Mouse (Mus musculus) MEL (cell line): ENCODE results near the gene Rps6kb2. TPM values are rescaled to one million over a fixed set of nuclear protein-coding genes. Genes with fewer than 3 reads are reported as not detected.
A peak's percentile ranks its signal among the peaks of the same experiment; 100 is the strongest.

Experiments used
- DNase-seq: peaks from one replicate; pipeline ENCODE4 v3.0.0; 2011; ENCODE audit warnings: low read depth, low spot score
- H3K27ac ChIP-seq: 2 replicates; pipeline ENCODE4 v1.5.1; 2012; ENCODE audit warnings: low read depth, mild to moderate bottlenecking, control low read depth, low read length, moderate library complexity; ENCODE audit not compliant: control insufficient read depth
- H3K27me3 ChIP-seq, 2 experiments: fragments of 150-350 bp in 1 of 2; sonication (generic) in 1 of 2; 2 replicates each; pipeline ENCODE4 v1.6.1; 2012; ENCODE audit warnings: low read length in 2 of 2, mild to moderate bottlenecking in 2 of 2, improper control_type of control experiment in 1 of 2, moderate library complexity in 1 of 2; ENCODE audit not compliant: insufficient read depth in 2 of 2, control insufficient read depth in 1 of 2
- H3K36me3 ChIP-seq, 2 experiments: 2 replicates each; pipeline ENCODE4 v1.6.1; 2012 to 2014; ENCODE audit warnings: low read length in 2 of 2, improper control_type of control experiment in 1 of 2, inconsistent platforms in 1 of 2, mild to moderate bottlenecking in 1 of 2; ENCODE audit not compliant: insufficient read depth in 2 of 2, control insufficient read depth in 1 of 2
- H3K4me1 ChIP-seq, 2 experiments: fragments of 150-350 bp in 1 of 2; sonication (generic) in 1 of 2; 2 replicates each; pipeline ENCODE4 v1.6.1; 2012; ENCODE audit warnings: low read length in 2 of 2, improper control_type of control experiment in 1 of 2, mild to moderate bottlenecking in 1 of 2; ENCODE audit not compliant: insufficient read depth in 2 of 2, control insufficient read depth in 1 of 2
- H3K4me3 ChIP-seq, 2 experiments: fragments of 150-350 bp in 1 of 2; sonication (generic) in 1 of 2; 2 replicates each; pipeline ENCODE4 v1.5.1; 2012; ENCODE audit warnings: low read depth in 2 of 2, low read length in 2 of 2, mild to moderate bottlenecking in 2 of 2, moderate library complexity in 2 of 2, control low read depth in 1 of 2, improper control_type of control experiment in 1 of 2; ENCODE audit not compliant: control insufficient read depth in 1 of 2, insufficient read depth in 1 of 2
- H3K79me2 ChIP-seq: 2 replicates; pipeline ENCODE4 v1.6.1; 2012; ENCODE audit warnings: mild to moderate bottlenecking, low read length, moderate library complexity; ENCODE audit not compliant: control insufficient read depth, poor library complexity, insufficient read depth
- H3K9ac ChIP-seq: 2 replicates; pipeline ENCODE4 v1.6.1; 2012; ENCODE audit warnings: low read depth, mild to moderate bottlenecking, control low read depth, low read length, moderate library complexity; ENCODE audit not compliant: control insufficient read depth, poor library complexity, severe bottlenecking
- H3K9me3 ChIP-seq: fragments of 150-350 bp; sonication (generic); replicated peaks from 2 replicates; pipeline ENCODE4 v1.6.1; 2012; ENCODE audit warnings: mild to moderate bottlenecking, low read length, improper control_type of control experiment, moderate library complexity; ENCODE audit not compliant: insufficient read depth
- CHD1 ChIP-seq: IDR thresholded peaks from 2 replicates; pipeline ENCODE4 v1.6.1; 2012; ENCODE audit warnings: low read depth, mild to moderate bottlenecking, inconsistent platforms, low read length, improper control_type of control experiment
- CHD2 ChIP-seq: IDR thresholded peaks from 2 replicates; pipeline ENCODE4 v1.6.1; 2011; ENCODE audit warnings: low read length, improper control_type of control experiment
- CTCF ChIP-seq, 3 experiments: IDR thresholded peaks in 2 of 3; conservative IDR thresholded peaks in 1 of 3; 2 replicates each; pipeline ENCODE4 v1.5.1; 2011 to 2012; ENCODE audit warnings: low read length in 3 of 3, low read depth in 2 of 3, mild to moderate bottlenecking in 2 of 3, improper control_type of control experiment in 1 of 3, inconsistent platforms in 1 of 3, mixed read lengths in 1 of 3, moderate library complexity in 1 of 3; ENCODE audit not compliant: control insufficient read depth in 1 of 3, insufficient read depth in 1 of 3, poor library complexity in 1 of 3, severe bottlenecking in 1 of 3
- ELF1 ChIP-seq: IDR thresholded peaks from 2 replicates; pipeline ENCODE4 v1.6.1; 2014; ENCODE audit warnings: low read depth, mild to moderate bottlenecking, inconsistent platforms, low read length, improper control_type of control experiment, moderate library complexity
- EP300 ChIP-seq, 2 experiments: IDR thresholded peaks; 2 replicates each; pipeline ENCODE4 v1.6.1; 2011; ENCODE audit warnings: improper control_type of control experiment in 2 of 2, low read length in 2 of 2, low read depth in 1 of 2, mild to moderate bottlenecking in 1 of 2
- GATA1 ChIP-seq: IDR thresholded peaks from 2 replicates; pipeline ENCODE4 v1.6.1; 2011; ENCODE audit warnings: low read depth, low read length, improper control_type of control experiment
- MAFK ChIP-seq: IDR thresholded peaks from 2 replicates; pipeline ENCODE4 v1.6.1; 2011; ENCODE audit warnings: low read depth, mild to moderate bottlenecking, low read length, improper control_type of control experiment, borderline replicate concordance
- MAZ ChIP-seq: IDR thresholded peaks from 2 replicates; pipeline ENCODE4 v1.6.1; 2012; ENCODE audit warnings: low read depth, mild to moderate bottlenecking, inconsistent platforms, low read length, improper control_type of control experiment
- MEF2A ChIP-seq: IDR thresholded peaks from 2 replicates; pipeline ENCODE4 v1.6.1; 2014; ENCODE audit warnings: low read depth, mild to moderate bottlenecking, inconsistent platforms, low read length, improper control_type of control experiment; ENCODE audit not compliant: poor library complexity, insufficient replicate concordance, severe bottlenecking; ENCODE audit errors: extremely low read depth
- MYC ChIP-seq: IDR thresholded peaks from 2 replicates; pipeline ENCODE4 v1.6.1; 2011; ENCODE audit warnings: low read depth, mild to moderate bottlenecking, low read length, improper control_type of control experiment, moderate library complexity
- NRF1 ChIP-seq: IDR thresholded peaks from 2 replicates; pipeline ENCODE4 v1.6.1; 2014; ENCODE audit warnings: low read depth, mild to moderate bottlenecking, inconsistent platforms, low read length, improper control_type of control experiment, moderate library complexity; ENCODE audit not compliant: poor library complexity, insufficient read depth, severe bottlenecking
- POLR2A ChIP-seq, 2 experiments: IDR thresholded peaks; 2 replicates each; pipeline ENCODE4 v1.6.1; 2011 to 2012; ENCODE audit warnings: low read length in 2 of 2, mild to moderate bottlenecking in 2 of 2, control low read depth in 1 of 2, improper control_type of control experiment in 1 of 2, low read depth in 1 of 2, moderate library complexity in 1 of 2; ENCODE audit not compliant: control insufficient read depth in 1 of 2, insufficient read depth in 1 of 2, poor library complexity in 1 of 2
- POLR2AphosphoS2 ChIP-seq: IDR thresholded peaks from 2 replicates; pipeline ENCODE4 v1.6.1; 2011; ENCODE audit warnings: low read length, improper control_type of control experiment
- RAD21 ChIP-seq: IDR thresholded peaks from 2 replicates; pipeline ENCODE4 v1.6.1; 2011; ENCODE audit warnings: mild to moderate bottlenecking, low read depth, low read length, improper control_type of control experiment
- SIN3A ChIP-seq: IDR thresholded peaks from 2 replicates; pipeline ENCODE4 v1.6.1; 2012; ENCODE audit warnings: low read length, improper control_type of control experiment, inconsistent platforms
- TBP ChIP-seq: IDR thresholded peaks from 2 replicates; pipeline ENCODE4 v1.8.0; 2011; ENCODE audit warnings: low read depth, low read length, improper control_type of control experiment
- TCF12 ChIP-seq: IDR thresholded peaks from 2 replicates; pipeline ENCODE4 v1.6.1; 2014; ENCODE audit warnings: low read depth, mild to moderate bottlenecking, inconsistent platforms, low read length, improper control_type of control experiment, moderate library complexity
- USF1 ChIP-seq: IDR thresholded peaks from 2 replicates; pipeline ENCODE4 v1.6.1; 2014; ENCODE audit warnings: low read depth, mild to moderate bottlenecking, inconsistent platforms, low read length, improper control_type of control experiment, moderate library complexity
- ZC3H11A ChIP-seq: IDR thresholded peaks from 2 replicates; pipeline ENCODE4 v1.6.1; 2012; ENCODE audit warnings: low read depth, mild to moderate bottlenecking, inconsistent platforms, low read length, improper control_type of control experiment
- ZMIZ1 ChIP-seq: IDR thresholded peaks from 2 replicates; pipeline ENCODE4 v1.6.1; 2012; ENCODE audit warnings: low read depth, mild to moderate bottlenecking, inconsistent platforms, low read length, improper control_type of control experiment, moderate library complexity
- polyA plus RNA-seq, 2 experiments: library from polyadenylated mRNA; stranded (reverse) in 1 of 2; unstranded in 1 of 2; fragments of >175 nt in 1 of 2; fragments of >200 nt in 1 of 2; gene quantifications; 2 replicates each; pipeline versions ENCODE4 v1.2.1 to v1.2.4; 2012; ENCODE audit warnings: low replicate concordance in 2 of 2, low read depth in 1 of 2; ENCODE audit not compliant: insufficient read length in 2 of 2, insufficient read depth in 1 of 2, missing spikeins in 1 of 2
- total RNA-seq: library from RNA; depleted of rRNA; stranded (reverse); fragments of 300-350 nt; gene quantifications from 2 replicates; pipeline ENCODE4 v1.2.3, GENCODE M21; 2012

The Rps6kb2 gene
- total and polyA plus RNA-seq, 3 experiments = 8.7 to 19.8 TPM; not detected in 1

DNA sequence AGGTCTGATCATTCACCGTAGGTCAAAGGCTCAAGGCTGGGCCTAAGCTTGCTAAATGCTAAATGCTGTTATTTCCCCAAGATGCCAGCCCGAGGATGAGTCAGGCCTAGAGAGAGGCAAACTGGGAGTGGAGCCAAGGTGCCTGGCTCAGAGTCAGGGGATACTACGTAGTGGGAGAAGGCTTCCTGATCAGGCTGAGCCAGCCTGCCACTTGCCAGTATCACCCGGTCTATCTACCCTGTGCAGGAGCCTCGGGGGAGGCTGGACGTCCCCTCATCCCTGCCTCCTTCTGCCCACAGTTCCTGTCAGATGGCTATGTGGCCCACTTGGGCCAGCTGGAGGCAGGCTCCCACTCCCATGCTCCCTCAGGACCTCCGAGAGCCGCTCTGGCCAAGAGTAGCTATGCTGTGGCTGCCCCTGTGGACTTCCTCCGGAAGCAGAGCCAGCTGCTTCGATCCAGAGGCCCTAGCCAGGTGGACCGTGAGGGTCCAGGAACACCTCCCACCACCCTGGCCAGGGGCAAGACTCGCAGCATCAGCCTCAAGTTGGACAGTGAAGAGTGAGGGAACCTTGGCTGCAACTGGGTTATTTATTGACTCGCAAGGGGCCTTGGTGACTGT is 49.9 kb downstream of the Rps6kb2 start (continued):
- TF ChIP-seq MAZ (no peak; the same call in 1 of the 2 replicates), ZC3H11A (no peak), RAD21 (no peak), USF1 (no peak), MEF2A (no peak; the same call in 1 of the 2 replicates), POLR2A (IDR thresholded peaks at IDR 0.05; ENCODE audit: control insufficient read depth in 1 of 2, insufficient read depth in 1 of 2, low read depth in 1 of 2, low read length in 2 of 2, poor library complexity in 1 of 2) (peak; percentile 30 to 51; a peak in 1 of 4 replicates), TCF12 (peak; percentile 97)

DNA sequence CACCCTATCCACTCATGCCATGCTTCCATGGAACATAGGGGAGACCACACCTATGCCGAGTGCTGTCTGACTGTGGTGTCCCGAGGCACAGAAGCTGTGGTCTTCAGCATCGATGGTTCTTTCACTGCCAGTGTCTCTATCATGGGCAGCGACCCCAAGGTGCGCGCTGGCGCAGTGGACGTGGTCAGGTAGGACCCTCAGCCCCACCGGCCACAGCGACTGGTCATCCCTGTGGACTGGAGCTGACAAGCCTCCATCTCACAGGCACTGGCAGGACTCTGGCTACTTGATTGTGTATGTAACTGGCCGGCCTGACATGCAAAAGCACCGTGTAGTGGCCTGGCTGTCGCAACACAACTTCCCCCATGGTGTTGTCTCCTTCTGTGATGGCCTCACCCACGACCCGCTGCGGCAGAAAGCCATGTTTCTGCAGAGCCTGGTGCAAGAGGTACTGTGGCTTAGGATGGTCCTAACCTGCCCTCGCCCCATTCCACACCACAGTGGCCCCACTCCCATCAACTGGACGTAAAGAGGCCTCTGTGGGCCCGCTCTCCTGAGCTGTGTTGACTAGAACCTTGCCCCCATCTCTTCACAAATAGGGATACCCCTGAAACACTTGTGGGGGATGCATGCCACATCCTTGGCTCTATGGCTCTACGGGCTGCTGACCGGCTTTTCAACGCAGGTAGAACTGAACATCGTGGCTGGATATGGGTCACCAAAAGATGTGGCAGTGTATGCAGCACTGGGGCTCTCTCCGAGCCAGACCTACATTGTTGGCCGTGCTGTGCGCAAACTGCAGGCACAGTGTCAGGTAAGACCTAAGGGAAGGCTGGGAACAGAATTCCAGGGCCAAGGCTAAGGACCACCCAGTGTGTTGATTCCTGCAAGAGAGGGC is 50.8 kb downstream of the Rps6kb2 start:
- Histone ChIP-seq H3K4me1 (peaks cover 13 to 20% of the 10 kb centered on the region in 2 experiments), H3K4me3 (no peak overlapping the region), H3K27ac (peak overlapping the region; percentile 88), H3K9ac (no peak overlapping the region)
- no peak for DNase-seq
- no peak for TF ChIP-seq ZMIZ1
- no peak for TF ChIP-seq MAFK
- TF ChIP-seq CHD1 = no peak
- no peak for TF ChIP-seq MAZ
- TF ChIP-seq MEF2A = no peak
- TF ChIP-seq ZC3H11A = no peak
- TF ChIP-seq CTCF (IDR thresholded peaks at IDR 0.05 in 2 of 3, conservative IDR thresholded peaks at IDR 0.05 in 1 of 3; ENCODE audit: control insufficient read depth in 1 of 3, insufficient read depth in 1 of 3, low read depth in 2 of 3, low read length in 3 of 3, poor library complexity in 1 of 3, severe bottlenecking in 1 of 3) = no peak
- no peak for TF ChIP-seq EP300 (IDR thresholded peaks at IDR 0.05; ENCODE audit: low read depth in 1 of 2, low read length in 2 of 2)
- TF ChIP-seq MYC = no peak
- no peak for TF ChIP-seq CHD2
- no peak for TF ChIP-seq NRF1
- TF ChIP-seq POLR2AphosphoS2 = no peak
- no peak for TF ChIP-seq ELF1
- TF ChIP-seq TBP = no peak
- no peak for TF ChIP-seq SIN3A
- no peak for TF ChIP-seq GATA1
- TF ChIP-seq, all 39 proteins: peak for 0
- Histone ChIP-seq H3K9me3 (no peaks in the 10 kb centered on the region), H3K27me3 (no peaks in the 10 kb centered on the region), H3K36me3 (peaks cover 2 to 16% of the 10 kb centered on the region in 2 experiments; a peak in 3 of 4 replicates), H3K79me2 (peaks cover 2% of the 10 kb centered on the region; the same call in 1 of the 2 replicates)
